Mouse (Mus musculus) MEL (cell line): ENCODE measurements around the gene Pink1.

Experiments used
- CTCF ChIP-seq, 3 experiments: IDR thresholded peaks in 2 of 3; conservative IDR thresholded peaks in 1 of 3; 2 replicates each; pipeline ENCODE4 v1.5.1; 2011 to 2012; ENCODE audit warnings: low read length in 3 of 3, low read depth in 2 of 3, mild to moderate bottlenecking in 2 of 3, improper control_type of control experiment in 1 of 3, inconsistent platforms in 1 of 3, mixed read lengths in 1 of 3, moderate library complexity in 1 of 3; ENCODE audit not compliant: control insufficient read depth in 1 of 3, insufficient read depth in 1 of 3, poor library complexity in 1 of 3, severe bottlenecking in 1 of 3
- EP300 ChIP-seq, 2 experiments: IDR thresholded peaks; 2 replicates each; pipeline ENCODE4 v1.6.1; 2011; ENCODE audit warnings: improper control_type of control experiment in 2 of 2, low read length in 2 of 2, low read depth in 1 of 2, mild to moderate bottlenecking in 1 of 2
- GABPA ChIP-seq: IDR thresholded peaks from 2 replicates; pipeline ENCODE4 v1.6.1; 2012; ENCODE audit warnings: low read depth, mild to moderate bottlenecking, inconsistent platforms, low read length, improper control_type of control experiment, moderate library complexity
- GATA1 ChIP-seq: IDR thresholded peaks from 2 replicates; pipeline ENCODE4 v1.6.1; 2011; ENCODE audit warnings: low read depth, low read length, improper control_type of control experiment
- HCFC1 ChIP-seq: IDR thresholded peaks from 2 replicates; pipeline ENCODE4 v1.6.1; 2012; ENCODE audit warnings: low read depth, mild to moderate bottlenecking, inconsistent platforms, low read length, improper control_type of control experiment, moderate library complexity
- MAX ChIP-seq: IDR thresholded peaks from 2 replicates; pipeline ENCODE4 v1.6.1; 2011; ENCODE audit warnings: low read length, improper control_type of control experiment
- POLR2A ChIP-seq, 2 experiments: IDR thresholded peaks; 2 replicates each; pipeline ENCODE4 v1.6.1; 2011 to 2012; ENCODE audit warnings: low read length in 2 of 2, mild to moderate bottlenecking in 2 of 2, control low read depth in 1 of 2, improper control_type of control experiment in 1 of 2, low read depth in 1 of 2, moderate library complexity in 1 of 2; ENCODE audit not compliant: control insufficient read depth in 1 of 2, insufficient read depth in 1 of 2, poor library complexity in 1 of 2
- POLR2AphosphoS2 ChIP-seq: IDR thresholded peaks from 2 replicates; pipeline ENCODE4 v1.6.1; 2011; ENCODE audit warnings: low read length, improper control_type of control experiment
- SIN3A ChIP-seq: IDR thresholded peaks from 2 replicates; pipeline ENCODE4 v1.6.1; 2012; ENCODE audit warnings: low read length, improper control_type of control experiment, inconsistent platforms
- SMC3 ChIP-seq: IDR thresholded peaks from 2 replicates; pipeline ENCODE4 v1.6.1; 2011; ENCODE audit warnings: low read depth, low read length, improper control_type of control experiment
- TAL1 ChIP-seq: IDR thresholded peaks from 2 replicates; pipeline ENCODE4 v1.6.1; 2012; ENCODE audit warnings: mild to moderate bottlenecking, inconsistent platforms, low read length, moderate library complexity, mixed read lengths
- TBP ChIP-seq: IDR thresholded peaks from 2 replicates; pipeline ENCODE4 v1.8.0; 2011; ENCODE audit warnings: low read depth, low read length, improper control_type of control experiment
- TCF12 ChIP-seq: IDR thresholded peaks from 2 replicates; pipeline ENCODE4 v1.6.1; 2014; ENCODE audit warnings: low read depth, mild to moderate bottlenecking, inconsistent platforms, low read length, improper control_type of control experiment, moderate library complexity
- USF1 ChIP-seq: IDR thresholded peaks from 2 replicates; pipeline ENCODE4 v1.6.1; 2014; ENCODE audit warnings: low read depth, mild to moderate bottlenecking, inconsistent platforms, low read length, improper control_type of control experiment, moderate library complexity

GRCm38 (mm10) chr4:138335036-138335435 is 8.9 kb upstream of the Pink1 start:
- no peak for TF ChIP-seq CTCF (IDR thresholded peaks at IDR 0.05 in 2 of 3, conservative IDR thresholded peaks at IDR 0.05 in 1 of 3; ENCODE audit: control insufficient read depth in 1 of 3, insufficient read depth in 1 of 3, low read depth in 2 of 3, low read length in 3 of 3, poor library complexity in 1 of 3, severe bottlenecking in 1 of 3)
- TF ChIP-seq EP300 (IDR thresholded peaks at IDR 0.05; ENCODE audit: low read depth in 1 of 2, low read length in 2 of 2), result no peak
- TF ChIP-seq POLR2A (IDR thresholded peaks at IDR 0.05; ENCODE audit: control insufficient read depth in 1 of 2, insufficient read depth in 1 of 2, low read depth in 1 of 2, low read length in 2 of 2, poor library complexity in 1 of 2), result no peak
- TF ChIP-seq HCFC1, result no peak
- TF ChIP-seq SIN3A, result no peak
- no peak for TF ChIP-seq USF1
- no peak for TF ChIP-seq GABPA
- TF ChIP-seq POLR2AphosphoS2, result no peak
- no peak for TF ChIP-seq TCF12
- TF ChIP-seq TAL1, result no peak
- TF ChIP-seq GATA1, result no peak
- TF ChIP-seq MAX, result no peak
- TF ChIP-seq SMC3, result no peak
- TF ChIP-seq TBP, result no peak
